Mouse (Mus musculus) c-Kit-positive CD71-negative TER-119-negative erythroid progenitor cells, embryonic 14.5 days (primary cell): ENCODE measurements around the gene CN725425.

Experiments used
- DNase-seq: peaks from one replicate; pipeline ENCODE4 v3.0.0-alpha.2; 2013; ENCODE audit warnings: low read depth

CN725425 gene

GRCm38 (mm10) chr15:91199256-91199905 lies at the start of gene CN725425:
CN725425 (plus strand) TSS chr15:91199494.
- no peak for DNase-seq

GRCm38 (mm10) chr15:91152592-91152991 lies 46.7 kb upstream of the CN725425 start:
- DNase-seq, result no peak

- no peak for DNase-seq
These were observed 46.0 kb upstream of the CN725425 start for GRCm38 (mm10) chr15:91153311-91153710.

DNA sequence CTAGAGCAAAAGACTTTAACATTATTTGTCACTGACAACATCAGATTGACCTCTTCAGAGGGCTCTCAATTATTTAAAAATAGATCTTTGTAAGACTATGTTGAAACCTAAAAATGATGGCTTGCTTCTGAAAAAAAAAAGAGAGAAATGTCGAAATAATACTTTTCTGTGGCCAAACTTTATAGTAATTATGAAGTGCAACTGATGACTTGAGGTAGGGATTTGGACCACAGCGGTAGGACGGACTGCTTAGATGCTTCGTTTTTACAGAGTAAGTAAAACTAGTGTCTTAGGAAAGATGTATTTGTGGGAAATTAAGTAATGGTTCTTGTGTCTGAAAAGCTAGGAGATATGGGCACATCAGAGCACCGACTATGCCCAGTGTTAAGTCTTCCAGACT lies 38.1 kb upstream of the CN725425 start:
- DNase-seq, result no peak

- no peak for DNase-seq
These were observed 35.8 kb upstream of the CN725425 start for GRCm38 (mm10) chr15:91163454-91163853.

- no peak for DNase-seq
These were observed 34.3 kb upstream of the CN725425 start for GRCm38 (mm10) chr15:91165021-91165420.

GRCm38 (mm10) chr15:91167850-91168562 lies 31.3 kb upstream of the CN725425 start:
- no peak for DNase-seq

DNA sequence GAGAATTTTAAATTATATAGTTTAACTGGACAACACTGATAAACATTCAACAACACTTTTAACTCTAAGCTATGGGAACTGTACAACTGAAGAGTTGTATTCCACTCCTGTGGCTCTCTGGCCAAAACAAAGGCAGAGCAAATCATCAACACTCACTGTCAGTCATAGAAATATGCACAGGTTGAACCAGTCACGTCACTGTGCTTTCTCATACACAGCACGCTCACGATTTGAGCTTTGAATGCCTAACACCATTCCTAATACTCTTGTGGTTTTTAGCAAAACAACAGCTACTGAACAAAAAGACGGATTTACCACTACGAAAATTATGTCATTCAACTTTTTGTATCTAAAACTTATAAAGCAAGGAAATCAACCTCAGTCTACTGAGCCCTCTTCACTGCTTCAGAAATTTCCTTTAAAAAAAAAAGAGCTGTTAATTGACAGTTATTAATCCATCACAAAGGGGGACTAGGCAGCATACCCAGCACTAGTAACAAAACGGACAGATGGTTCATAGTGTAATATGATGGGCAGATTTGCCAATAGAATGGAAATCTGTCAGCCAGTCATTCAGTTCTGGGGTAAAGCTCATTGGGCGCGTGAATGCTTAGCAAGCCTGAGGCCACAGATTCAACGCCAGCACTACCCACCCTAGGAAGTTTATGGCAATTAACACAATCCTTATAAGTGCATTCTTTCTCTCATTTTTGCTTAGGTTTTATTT lies 28.5 kb upstream of the CN725425 start:
- DNase-seq, result no peak

- no peak for DNase-seq
These were observed 28.0 kb upstream of the CN725425 start for GRCm38 (mm10) chr15:91171332-91171731.

DNA sequence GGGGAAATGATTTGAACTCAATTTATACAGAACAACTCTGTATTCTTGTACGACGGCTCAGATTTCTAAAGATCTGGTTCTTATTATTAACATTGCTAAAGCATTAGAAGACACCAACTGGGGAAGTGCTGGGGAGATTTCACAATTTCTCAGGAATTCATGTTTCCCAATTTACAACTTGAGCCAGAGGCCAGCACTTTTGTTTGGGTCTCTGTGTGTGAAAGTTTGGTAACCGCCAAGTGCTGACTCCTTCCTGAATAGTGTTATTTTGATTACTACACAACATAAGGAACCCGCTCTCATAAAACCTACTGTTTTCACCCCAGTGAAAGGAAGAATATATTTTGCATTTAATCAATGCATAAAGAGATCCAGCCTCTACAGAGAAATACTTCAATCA lies 27.1 kb upstream of the CN725425 start:
- DNase-seq, result no peak

GRCm38 (mm10) chr15:91178656-91179314 lies 20.5 kb upstream of the CN725425 start:
- DNase-seq, result no peak

DNA sequence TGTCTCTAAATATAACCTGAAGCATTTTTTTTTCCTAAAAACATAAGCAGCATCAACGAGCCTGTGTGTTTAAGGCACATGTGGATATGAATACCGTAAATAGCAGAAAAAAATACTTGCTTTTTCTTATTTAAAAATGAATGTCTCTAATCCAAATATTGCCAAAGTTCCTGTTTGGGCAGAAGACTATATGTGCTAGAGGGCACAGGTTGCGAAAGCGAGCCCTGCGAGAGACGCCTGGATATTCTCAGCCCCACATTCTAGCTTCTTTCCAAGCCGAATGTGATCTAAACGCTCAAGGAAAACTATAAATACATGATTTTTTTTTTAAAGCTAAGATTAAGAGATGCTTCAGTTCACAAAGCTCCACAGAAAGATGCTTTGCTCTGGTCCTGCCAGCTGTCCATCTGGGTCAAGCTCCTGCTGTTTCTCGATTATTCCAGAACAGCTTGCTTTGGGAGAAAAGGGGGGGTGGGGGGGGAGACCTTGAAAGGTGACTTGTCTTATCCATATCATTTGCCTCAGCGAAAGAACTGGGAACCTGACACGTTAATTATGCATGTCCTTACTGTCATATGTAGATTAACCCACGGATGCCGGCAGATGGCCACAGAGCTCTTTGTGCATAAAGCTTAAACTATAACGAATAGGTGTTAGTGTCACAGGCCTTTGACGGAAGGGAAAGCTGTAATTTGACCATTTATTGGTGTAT lies 19.2 kb upstream of the CN725425 start:
- no peak for DNase-seq

GRCm38 (mm10) chr15:91186358-91186757 lies 12.9 kb upstream of the CN725425 start:
- no peak for DNase-seq

- no peak for DNase-seq
These were observed 9.3 kb upstream of the CN725425 start for GRCm38 (mm10) chr15:91190026-91190425.

GRCm38 (mm10) chr15:91190519-91191207 lies 8.6 kb upstream of the CN725425 start:
- no peak for DNase-seq

DNA sequence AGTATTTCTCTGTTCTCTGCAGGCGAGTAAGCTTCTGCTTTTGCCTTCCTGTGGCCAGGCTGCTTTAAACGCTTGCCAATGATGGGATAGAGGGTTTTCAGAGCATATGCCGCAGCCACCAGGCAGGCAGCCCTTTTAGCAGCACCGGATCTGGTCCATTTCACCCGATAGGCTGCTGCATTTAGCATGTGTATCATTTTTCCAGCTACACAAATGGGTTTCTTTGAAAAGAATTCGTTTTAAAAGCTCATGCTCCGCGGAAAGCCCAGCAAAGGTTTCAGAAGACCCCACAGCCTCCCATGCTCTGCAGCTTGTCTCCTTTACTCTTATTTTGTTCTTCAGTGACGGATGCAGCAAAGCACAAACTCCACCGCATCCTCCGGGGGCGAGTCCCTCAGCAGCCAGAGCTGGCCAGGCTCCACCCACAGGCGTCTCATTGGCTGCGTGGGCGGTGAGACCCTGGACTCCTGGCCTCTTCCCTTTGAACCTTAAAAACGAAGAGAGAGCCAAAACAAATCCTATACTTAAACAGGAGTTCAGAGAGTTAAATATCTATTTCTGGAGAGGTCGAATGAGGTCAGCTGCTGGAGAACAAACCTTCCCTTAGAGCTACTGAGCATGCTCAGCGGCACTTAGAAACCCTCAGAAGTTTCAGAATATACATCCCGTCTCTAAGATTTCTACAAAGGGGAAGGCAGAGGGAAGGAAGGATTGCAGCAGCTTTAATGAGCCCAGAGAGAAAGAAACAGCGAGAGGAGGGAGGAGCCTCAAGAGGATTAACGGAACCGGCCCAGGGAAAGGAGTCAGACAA lies 7.7 kb upstream of the CN725425 start, which contains the start of gene Abcd2:
Abcd2 (minus strand) TSS at position 388 of the 811 bp plus-strand sequence.
- DNase-seq, result peak; percentile 55

DNA sequence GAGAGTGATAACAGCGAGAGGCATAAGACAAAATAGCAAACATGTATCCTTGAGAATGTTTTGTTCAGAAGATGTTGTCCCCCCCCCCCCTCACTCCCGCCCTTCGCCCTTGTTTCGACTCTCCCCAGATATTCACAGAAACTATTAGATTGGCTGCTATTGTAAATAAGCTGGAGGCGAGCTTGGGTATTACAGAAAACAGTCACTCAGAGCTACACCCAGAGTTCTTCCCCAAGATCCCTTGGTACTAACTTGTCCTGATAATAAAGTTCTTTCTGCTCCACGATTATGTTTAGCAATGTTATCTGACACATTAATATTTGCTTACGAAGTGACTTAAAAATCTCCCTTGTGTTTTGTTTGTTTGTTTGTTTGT lies 7.1 kb upstream of the CN725425 start:
- no peak for DNase-seq

DNA sequence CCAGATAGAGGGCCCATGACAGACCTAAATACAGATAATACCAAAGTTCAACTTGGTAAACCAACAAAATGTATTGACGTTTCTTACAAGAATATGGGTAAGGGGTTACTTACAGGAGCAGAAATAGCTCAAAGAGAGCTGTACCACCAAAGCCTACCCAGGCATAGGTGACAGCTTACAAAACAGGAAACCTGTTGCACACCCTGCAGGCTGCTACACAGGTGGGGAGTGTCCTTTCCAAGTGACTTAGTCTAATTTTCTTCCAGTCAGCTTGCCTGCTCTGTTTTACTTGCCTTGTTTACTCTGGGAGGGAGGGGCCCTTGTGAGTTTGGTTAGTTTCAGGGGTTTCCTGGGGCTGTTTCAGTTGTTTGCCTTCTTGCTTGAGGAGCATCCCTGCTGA lies 1.5 kb downstream of the CN725425 start:
- DNase-seq, result no peak

- no peak for DNase-seq
These were observed 3.2 kb downstream of the CN725425 start for GRCm38 (mm10) chr15:91202486-91202885.

GRCm38 (mm10) chr15:91203521-91203920 lies 4.2 kb downstream of the CN725425 start:
- DNase-seq, result no peak
